Mouse (Mus musculus) 3134 (cell line): ENCODE measurements around the gene Slc25a22.
A peak's percentile ranks its signal among the peaks of the same experiment; 100 is the strongest.
"Not testable (repeated sequence)": the region's sequence is repeated elsewhere in the genome, so short reads cannot be mapped to it uniquely, and the experiment has no call there.

Experiments used
- DNase-seq: peaks from one replicate; pipeline ENCODE4 v3.0.0-alpha.2; 2011; ENCODE audit warnings: low spot score; ENCODE audit not compliant: insufficient read length; ENCODE audit errors: extremely low read depth

Slc25a22 gene

DNA sequence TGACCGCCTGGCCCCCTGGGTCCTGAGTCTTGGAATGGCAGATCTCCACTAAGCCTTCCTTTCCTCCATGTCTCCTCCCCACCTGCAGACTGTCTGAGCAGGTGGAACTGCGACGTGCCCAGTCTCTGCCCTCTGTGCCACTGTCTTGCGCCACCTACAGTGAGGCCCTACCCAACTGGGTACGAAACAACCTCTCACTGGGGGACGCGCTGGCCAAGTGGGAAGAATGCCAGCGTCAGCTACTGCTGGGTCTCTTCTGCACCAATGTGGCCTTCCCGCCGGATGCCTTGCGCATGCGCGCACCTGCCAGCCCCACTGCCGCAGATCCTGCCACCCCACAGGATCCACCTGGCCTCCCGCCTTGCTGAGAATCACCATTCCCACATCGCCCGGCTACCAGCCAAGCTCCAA lies 21.6 kb upstream of the Slc25a22 start:
- no peak for DNase-seq

DNA sequence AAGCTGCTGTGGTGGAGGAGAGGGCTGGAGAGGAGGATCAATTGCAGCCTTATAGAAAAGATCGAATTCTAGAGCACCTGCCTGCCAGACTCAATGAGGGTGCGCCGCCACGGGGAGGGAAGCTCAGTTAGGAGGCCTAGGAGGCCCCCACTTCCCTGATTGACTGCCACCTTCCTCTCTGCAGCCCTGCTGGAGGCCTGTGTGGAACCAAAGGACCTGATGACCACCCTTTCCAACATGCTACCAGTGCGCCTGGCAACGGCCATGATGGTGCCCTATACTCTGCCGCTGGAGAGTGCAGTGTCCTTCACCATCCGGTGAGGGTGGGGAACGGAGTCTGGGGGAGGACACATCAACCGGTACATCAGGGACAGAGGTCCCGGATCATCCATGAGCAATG lies 21.0 kb upstream of the Slc25a22 start:
- DNase-seq, result no peak

DNA sequence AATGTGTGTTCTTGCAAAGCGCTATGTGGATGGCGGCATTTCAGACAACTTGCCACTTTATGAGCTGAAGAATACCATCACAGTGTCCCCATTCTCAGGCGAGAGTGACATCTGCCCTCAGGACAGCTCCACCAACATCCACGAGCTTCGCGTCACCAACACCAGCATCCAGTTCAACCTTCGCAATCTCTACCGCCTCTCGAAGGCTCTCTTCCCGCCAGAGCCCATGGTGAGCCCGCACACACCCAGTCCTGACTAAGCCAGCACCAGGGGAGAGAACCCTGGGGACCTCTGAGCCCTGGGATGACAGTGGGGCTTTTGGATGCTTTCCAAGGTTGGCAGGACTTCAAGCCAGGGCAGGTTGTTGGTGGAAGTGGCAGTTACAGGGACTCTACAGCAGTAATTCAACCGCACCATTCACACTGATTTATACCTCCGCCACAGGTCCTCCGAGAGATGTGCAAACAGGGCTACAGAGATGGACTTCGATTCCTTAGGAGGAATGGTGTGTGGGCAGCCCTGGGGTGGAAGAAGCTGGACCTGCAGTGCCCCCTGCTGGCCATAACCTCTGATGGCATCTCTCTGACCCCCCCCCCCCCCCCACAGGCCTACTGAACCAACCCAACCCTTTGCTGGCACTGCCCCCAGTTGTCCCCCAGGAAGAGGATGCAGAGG lies 20.4 kb upstream of the Slc25a22 start:
- no peak for DNase-seq

DNA sequence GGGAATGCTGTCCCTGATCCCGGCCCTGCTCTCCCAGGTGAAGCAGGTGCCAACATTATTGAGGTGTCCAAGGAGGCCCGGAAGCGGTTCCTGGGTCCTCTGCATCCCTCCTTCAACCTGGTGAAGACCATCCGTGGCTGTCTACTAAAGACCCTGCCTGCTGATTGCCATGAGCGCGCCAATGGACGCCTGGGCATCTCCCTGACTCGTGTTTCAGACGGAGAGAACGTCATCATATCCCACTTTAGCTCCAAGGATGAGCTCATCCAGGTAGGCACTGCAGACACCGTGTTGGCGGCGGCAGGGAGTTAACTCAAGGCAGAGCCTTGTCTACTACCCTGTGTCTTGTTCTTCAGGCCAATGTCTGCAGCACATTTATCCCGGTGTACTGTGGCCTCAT lies 19.5 kb upstream of the Slc25a22 start:
- DNase-seq, result no peak

DNA sequence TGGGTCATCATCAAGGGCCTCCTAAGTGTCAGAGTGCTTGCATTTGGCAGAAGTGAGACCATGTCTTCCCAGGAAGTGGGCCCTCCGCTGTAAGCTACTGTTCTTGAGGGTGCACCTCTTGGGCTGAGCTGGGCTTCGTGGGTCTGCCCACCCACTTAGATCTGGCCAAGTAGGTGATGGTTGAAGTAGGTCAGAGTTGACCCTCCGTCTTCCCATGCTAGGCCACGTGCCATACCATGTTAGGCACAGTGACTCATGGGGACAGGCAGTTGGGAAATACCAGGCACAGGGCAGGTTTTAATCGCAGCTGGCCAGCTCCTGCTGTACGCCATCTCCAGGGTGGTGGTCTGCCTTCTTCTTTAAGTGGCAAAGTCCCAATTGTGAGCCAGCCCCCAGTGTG lies 19.0 kb upstream of the Slc25a22 start:
- DNase-seq, result no peak

DNA sequence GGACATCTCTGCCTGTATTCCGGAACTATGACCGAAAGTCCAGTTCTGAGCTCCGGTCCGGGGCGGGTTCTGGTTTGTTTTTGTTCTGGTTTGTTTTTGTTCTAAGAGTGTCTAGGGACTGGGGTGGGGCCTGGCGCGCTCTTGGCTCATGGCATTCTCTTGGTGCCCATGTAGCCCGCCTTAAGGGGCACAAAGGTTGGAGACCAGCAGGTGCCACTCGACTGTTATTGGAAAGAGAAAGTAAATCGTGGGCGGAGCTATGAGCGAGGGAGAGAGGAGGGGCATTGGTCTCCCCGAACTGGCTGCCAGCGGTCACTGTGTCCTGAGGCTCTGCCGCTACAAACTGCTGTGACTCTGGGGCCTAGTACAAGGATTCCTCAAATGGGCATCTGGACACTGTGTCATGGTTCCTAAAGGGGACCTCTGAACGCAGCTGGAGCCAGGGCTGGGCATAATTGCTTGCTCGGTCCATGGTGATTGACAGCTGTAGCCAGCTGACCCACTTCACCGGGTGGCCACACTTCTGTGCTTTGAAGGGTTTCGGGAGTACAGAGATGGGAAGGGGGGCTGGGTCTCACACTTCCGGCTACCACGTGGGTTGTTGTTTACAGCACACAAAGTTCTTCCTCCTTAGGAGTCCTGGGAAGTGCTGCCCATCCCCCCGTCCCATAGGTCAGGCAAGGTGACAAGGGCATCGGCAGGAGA lies 18.1 kb upstream of the Slc25a22 start:
- DNase-seq, result peak; percentile 68

DNA sequence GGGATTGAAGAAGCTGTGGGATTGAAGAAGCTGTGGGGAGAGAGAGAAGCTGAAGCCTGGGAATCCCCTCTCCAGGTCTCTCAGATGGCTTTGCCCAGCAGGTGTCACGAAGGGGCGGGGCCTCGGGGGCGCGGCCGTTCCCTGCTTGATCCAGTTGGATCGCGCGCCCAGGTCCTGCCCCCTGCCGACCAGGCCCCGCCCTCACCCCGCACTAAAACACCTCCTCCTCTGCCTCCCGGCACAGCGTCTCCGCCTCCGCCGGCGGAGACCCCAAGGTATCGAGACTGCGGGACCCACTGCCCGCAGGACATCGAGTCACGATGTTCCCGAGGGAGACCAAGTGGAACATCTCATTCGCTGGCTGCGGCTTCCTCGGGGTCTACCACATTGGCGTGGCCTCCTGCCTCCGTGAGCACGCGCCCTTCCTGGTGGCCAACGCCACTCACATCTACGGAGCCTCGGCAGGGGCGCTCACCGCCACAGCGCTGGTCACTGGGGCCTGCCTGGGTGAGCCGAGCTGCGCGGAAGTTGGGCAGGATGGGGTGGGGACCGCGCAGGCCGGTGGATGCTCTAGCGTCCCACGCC lies 17.4 kb upstream of the Slc25a22 start, which contains the start of gene Pnpla2:
Gene Pnpla2 (plus strand): TSS at position 232 of the 585 bp plus-strand sequence.
- DNase-seq, result peak; percentile 92

DNA sequence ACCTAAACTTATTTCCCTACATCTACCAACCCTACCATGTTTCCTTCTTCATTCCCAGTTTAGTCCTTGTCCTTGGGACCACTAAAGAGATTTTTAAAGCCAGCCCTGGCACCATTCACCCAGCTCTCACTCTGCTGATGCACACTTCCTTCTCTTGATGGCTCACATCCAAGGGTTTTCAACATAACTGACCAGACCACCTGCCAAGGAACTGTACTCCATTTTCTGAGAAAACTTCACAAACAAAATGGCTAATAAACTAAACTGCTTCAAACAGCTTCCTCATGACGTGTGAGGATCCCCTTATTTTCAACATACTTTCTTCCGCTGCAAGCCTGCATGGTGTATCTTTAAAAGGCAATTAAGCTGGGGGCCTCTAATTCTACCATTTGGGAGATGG lies 15.9 kb upstream of the Slc25a22 start:
- no peak for DNase-seq

DNA sequence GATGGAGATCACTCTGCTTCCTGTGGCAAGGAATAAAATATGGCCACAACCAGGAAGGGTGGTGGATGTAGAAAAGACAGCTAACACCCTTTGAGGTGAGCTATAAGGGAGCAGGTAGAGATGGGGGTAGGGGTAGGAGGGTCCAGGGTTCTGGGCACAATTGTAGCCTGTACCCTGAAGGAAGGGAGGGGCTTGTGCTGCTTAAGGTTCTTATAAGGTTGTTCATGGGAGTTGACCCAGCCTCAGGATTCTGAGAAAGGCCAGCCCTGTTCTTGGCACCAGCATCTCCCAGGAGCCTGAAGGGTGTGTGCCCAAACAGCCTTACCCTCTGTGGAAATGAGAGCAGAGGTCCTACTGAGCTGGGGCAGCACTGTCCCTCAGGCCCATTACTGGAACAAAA lies 14.2 kb upstream of the Slc25a22 start:
- no peak for DNase-seq

DNA sequence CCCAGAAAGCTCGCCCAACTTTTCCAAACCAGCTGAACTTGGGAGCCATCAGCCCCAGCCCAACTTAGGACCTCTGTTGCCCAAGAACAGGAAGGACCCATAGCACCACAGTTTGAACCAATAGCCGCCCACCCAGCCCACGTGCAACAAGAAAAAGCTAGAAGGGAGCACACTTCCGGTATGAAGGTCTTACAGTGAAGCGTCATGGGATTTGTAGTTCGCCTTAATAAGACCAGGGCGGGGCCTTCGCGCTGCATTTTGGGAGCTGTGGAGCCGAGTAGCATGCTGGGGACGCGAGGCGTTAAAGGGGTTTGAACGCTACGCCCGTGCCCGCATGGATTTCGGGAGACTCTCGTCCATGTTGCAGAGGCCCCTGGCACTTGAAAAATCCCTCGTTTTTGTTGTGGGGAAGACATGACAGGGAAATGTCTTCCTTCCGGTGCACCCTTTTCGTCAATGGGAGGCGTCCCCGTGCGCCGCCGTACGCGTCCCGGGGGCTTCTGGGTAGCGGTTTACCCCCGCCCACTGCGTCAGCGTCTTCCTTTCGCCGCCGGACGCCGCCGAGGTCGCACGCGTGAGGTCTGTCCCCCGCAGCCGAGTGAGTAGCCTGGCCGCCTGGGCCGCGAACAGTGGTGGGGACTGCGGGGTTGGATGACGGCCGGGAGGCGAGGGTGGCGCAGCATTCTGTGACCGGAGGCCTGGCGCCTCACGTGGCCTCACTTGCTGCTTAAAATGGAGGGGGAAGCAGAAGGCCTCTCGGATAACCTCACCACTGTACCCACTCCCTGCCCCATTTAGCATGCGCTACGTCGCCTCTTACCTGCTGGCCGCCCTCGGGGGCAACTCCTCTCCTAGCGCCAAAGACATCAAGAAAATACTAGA lies 9.7 kb upstream of the Slc25a22 start, which contains the start of gene Rplp2:
Gene Rplp2 (plus strand): TSS at position 261 of the 882 bp plus-strand sequence.
- DNase-seq, result peak; percentile 98

DNA sequence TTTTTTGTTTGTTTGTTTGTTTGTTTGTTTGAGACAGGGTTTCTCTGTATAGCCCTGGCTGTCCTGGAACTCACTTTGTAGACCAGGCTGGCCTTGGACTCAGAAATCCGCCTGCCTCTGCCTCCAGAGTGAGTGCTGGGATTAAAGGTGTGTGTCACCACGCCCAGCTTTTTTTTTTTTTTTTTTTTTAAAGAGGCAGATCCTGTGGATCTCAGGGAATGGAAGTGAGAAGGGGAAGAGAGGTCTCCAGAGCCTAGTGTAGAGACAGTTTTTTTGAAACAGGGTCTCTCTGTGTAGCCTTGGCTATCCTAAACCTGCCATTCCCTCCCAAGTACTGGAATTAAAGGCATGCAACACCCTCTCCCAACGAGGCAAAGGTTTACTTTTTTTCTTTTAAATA lies 8.7 kb upstream of the Slc25a22 start:
- not testable (repeated sequence) for DNase-seq

DNA sequence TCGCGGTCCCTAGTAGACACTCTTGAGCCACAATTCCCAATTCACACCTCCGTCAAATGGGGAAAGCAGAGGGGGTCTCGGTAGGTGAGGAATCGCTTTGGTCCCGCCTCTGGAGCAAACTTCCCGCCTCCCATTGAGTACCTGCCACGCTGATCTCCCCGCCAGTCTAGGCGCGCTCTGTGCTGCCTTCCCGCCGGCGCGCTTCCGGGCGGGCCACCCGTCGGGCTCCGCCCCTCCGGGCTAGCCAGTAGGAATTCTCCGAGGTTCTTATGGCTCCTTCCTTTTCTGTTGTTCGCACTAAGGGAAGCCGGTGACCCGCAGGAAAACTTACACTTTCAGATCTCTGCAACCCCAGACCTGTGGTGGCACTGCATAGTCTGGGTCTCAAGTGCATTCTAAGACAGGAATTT lies 6.1 kb upstream of the Slc25a22 start, which contains the start of gene Pidd1:
Gene Pidd1 (minus strand): TSS at position 198 of the 410 bp plus-strand sequence.
- peak; percentile 91 for DNase-seq

DNA sequence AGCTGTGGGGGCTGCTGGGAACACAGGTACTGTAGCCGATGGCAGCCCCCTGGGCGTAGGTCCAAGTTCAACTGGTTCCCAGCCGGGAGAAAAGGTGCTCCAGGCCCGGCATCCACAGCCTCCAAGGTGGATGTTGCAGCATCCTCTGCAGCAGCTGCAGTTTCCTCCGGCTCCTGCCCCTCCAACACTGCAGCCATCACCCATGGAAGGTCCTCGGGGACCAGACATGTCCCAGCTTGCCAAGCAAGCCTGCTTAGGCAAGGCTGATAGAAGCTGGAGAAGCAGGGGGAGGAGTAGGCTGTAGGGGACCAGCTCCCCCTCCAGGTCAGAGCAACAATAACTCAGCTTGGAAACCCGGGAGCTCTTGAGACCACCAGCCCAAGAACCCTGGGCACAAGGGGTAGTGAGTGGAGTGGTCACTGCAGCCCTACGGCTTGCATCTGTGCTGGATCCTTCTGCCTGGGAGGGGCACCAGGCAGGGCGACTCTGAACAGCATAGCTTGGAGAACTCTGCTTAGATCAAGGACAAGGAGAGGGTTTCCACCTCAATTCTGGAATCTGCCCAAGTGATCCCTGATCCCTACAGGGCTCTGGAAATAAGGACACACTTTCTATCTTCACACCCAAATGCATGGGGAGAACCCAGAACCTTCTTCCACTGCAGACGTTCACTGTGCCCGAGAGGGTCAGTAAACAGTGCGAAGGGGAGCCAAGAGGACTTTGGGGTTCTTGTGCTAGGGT lies 5.6 kb upstream of the Slc25a22 start:
- DNase-seq, result peak; percentile 73

DNA sequence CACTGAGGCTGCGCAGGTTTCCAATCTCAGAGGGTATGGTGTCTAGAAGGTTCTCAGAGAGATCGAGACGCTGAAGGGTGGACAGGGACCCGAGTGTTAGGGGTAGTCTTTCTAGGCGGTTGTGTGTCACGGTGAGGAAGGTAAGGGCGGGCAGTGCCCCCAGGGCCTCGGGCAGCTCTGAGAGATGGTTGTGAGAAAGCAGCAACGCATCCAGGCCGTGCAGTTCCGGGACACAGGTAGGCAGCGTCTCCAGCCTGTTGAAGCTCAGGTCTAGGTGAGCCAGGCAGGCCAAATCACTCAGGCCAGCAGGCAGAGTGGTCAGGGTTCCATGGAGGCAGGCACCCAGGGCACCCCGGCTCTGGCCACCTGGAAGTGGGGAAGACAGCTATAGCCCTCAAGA lies 4.5 kb upstream of the Slc25a22 start:
- DNase-seq, result no peak

DNA sequence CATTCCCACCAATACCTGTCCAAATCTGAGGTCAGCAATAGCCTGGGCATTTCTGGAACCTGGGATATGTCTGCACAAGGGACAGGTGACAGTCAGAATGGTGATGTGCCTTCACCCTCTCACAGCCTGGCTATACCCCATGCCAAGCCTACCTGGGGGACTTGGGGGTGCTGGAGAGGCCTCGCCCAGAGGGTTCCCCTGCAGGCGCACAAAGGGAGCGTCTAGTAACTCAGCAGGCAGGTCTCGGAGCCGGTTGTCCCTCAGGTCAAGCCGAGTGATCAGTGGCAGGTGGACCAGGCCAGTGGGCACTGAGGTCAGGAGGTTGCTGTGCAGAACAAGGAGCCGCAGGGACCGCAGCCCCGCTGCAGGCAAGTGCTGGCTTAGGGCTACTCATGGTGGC lies 3.8 kb upstream of the Slc25a22 start:
- DNase-seq, result no peak

DNA sequence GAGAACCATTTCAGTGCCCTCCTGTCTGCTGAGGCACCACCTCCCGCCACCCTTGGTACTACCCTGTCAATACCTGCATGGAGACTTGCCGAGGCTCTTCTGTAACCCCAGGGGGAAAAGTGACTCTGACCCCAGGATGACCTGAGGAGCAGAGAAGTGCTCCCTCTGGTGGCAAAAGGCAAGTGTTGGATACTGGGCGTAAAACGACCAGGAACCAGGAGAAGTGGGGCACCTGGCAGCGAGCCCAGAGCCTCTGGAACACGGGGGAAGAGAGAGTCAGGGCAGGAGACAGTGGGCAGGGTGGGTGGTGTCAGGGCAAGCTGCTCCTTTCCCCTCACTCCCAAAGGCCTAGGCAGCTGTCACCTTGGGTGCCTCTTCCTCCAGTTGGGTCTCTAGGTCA lies 2.9 kb upstream of the Slc25a22 start:
- DNase-seq, result no peak

DNA sequence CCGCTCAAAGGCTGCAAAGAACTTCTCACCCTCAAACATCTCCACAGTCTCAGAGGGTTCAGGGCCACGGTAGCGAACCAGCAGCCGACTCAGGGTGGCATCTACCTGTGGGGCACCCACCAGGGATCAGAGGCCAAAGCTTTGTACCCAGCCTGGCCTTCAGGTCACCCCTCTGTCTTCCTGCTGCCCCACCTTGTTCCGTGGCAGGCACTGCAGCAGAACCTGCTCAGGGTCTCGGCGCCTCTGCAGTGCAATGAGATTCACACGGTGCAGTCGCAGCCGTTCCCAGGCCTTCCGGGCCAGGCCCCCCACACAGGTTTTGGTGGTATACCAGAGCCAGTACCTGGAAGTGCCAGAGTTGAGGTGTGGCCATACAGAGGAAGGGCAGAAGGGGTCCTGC lies 2.1 kb upstream of the Slc25a22 start:
- DNase-seq, result no peak

DNA sequence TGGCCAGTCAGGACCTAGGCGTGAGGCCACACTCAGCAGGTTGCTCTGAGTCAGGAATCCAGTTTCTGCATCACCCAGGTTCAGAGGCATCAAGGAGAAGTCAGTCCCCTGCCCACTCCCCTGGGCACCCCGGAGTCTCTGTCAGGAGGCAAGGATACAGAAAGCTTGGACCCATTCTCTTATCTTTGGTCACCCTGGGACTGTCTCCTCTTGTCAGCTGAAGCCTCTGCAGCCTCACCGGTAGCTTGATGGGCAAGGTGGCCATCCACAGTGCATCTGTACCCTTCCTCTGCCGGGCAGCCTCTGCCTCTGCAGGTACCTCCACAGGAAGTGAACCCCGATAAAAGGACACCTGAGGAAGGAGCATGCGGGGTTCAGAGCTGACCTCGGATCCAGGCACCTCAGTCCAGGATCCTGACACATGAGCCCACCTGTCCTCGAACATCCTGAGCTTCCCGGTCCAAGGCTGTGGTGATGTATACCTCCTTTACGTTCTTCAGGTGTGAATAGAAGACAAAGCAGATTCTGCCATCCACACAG lies 1.5 kb upstream of the Slc25a22 start:
- no peak for DNase-seq

DNA sequence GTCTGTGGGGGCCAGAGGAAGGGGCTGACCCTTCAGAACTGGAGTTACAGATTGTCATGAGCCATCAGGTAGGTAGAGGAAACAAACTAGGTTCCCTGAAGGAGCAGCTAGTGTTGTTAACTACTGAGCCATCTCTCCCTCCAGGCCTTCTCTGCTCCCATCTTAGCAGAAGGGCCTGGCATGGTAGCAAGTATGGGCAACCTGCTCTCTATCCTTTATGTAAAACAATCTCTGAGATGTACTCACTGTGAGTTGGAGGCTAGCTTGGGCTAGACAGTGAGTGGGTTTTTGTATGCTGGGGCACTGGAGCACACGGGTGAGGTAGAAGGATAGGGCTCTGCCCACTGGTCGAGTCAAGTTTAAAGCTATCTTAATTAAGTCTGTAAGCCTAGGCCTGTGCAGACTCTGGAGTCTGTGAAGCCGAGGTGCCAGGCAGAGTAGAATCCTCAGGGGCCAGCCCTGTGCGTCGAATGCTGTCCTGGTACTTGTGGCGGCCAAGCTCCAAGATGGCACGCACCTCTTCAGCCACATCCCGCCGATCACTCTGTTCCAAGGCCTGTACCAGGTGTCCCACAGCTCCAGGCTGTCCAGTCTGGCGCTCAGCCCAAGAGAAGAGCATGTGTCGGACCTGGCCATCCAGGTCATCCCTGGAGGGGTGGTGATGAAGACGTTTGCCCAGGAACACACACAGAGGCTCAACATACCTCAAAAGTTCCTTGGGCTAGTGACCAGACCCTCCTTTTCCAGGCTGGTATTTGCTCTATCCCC lies 693 bp upstream of the Slc25a22 start:
- DNase-seq, result no peak
